Mouse (Mus musculus): ENCODE measurements around the gene Gm37240. TPM values are rescaled to one million over a fixed set of nuclear protein-coding genes. Genes with fewer than 3 reads are reported as not detected.

Gene Gm37240
- total RNA-seq, 1 experiment from 2014 or later = 10.8 TPM

DNA sequence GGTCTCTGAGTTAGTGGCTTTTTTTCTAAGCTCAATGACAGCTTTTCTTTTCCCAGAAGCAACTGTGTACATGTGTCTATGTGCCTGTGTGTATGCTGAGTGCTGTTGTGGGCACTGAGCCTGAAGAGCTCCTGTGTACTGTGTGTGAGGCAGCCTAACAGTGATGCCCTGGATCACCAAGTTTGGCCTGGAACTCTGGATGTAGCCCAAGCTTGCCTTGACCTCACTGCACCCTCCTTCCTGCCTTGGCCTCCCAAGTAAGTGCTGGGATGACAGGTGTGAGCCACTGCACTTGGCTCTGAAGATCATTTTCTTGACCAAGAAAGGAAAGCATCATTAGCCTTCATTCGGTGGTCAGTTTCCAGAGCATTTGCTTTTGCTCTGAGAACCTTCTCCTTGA lies 710.6 kb downstream of the Gm37240 start:
- DNase-seq = no peak

DNA sequence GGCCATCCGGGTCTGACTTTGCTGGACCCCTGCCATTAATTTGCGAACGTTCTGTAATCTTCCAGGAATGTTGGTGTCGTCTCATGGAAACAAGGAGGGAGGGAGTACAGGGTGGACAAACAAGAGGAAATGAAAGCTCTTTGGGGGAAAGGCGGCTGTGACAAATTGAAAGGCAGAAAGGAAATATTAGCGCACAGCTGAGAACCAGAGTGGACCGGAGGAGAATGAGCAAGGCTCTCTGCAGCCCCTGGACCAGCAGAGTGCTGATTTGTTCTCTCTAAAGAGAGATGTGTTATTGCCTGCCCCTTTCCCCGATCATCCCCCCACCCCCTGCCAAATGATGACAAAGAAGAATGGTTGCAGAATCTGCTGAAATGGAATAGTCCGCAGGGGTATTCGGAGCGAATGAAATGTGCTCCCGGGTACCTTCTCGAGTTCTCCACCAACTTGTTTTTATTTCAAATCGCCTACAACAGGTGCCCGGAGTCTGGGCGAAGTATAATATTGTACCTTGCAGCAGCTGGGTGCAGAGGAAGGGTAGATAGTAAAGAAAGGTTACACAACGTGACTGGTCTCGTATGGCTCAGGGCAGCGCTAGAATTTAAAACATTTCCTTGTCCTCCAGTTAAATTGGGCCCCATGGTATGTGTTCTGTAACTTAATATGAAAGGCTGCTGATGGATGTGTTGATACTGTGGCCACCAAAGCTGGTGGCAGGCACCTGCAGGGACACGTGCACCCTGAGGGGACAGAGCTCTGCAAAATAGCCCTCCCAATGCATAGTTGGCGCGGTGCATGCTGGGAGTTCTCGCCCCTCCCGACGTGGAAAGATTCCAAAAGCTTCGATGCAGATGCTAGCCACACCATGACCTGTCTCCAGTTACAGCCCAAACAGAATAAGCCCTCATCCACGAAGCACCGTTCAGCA lies 712.5 kb downstream of the Gm37240 start:
- DNase-seq = no peak

GRCm38 (mm10) chr3:85173441-85174071 lies 713.8 kb downstream of the Gm37240 start:
- no peak for DNase-seq

- no peak for DNase-seq
Observed at GRCm38 (mm10) chr3:85172532-85172931, 714.8 kb downstream of the Gm37240 start.

DNA sequence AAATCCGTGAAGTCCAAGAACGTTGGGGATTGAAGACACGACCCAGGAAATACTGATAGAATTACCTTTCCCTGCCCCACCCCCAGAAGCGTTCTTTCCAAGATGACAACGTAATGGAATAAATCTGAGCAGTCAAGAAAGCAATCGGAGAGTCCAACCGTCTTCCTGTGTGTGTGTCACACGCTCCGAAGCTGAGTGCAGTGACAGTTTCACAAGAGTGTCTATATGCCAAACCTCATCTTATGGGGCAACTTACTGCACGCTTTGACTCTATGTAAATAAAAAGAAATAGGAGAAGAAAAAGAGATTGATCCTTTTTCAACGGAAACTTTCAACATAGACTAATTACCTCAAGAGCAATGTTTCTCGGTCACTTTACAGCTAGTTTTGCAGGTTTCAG lies 715.2 kb downstream of the Gm37240 start:
- no peak for DNase-seq

DNA sequence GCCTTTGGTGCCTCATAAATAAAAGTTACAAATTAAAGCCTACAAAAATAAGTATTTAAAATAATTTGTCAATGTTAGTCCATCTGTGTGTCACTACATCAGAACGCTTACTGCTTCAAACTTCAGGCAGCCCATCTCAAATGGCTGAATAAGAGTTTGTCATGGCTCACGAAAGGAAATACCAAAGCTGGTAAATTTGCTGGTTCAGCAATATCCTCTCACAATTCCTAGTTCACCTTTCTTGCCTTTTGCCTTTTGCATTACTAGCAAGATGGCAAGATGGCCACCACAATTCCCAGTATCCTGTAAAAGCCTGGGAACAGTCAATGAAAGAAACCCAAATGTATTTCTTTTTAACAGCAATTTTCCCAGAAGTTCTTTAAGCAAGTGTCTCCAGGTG lies 718.5 kb downstream of the Gm37240 start:
- DNase-seq = no peak

DNA sequence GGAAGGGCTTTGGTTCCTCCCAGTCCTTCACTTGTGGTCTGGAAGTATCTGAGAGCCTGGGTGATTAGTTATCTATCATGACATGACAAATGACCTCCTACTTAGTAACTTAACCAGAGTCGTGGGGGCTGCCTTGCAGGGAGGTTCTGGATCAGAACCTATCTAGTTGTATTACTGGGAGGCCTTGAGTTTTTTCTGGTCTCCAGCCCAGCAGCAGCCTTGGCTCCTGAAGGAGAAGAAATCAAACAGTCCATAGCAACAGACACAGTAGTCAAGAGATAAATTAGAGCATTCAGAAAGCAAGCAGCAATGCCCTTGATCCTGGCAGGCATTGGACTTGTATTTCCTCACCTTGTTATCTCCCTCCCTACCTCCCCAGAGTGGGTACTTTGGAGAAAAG lies 722.4 kb downstream of the Gm37240 start:
- peak; percentile 7 for DNase-seq

GRCm38 (mm10) chr3:85163396-85163795 lies 723.9 kb downstream of the Gm37240 start:
- peak; percentile 5 for DNase-seq

DNA sequence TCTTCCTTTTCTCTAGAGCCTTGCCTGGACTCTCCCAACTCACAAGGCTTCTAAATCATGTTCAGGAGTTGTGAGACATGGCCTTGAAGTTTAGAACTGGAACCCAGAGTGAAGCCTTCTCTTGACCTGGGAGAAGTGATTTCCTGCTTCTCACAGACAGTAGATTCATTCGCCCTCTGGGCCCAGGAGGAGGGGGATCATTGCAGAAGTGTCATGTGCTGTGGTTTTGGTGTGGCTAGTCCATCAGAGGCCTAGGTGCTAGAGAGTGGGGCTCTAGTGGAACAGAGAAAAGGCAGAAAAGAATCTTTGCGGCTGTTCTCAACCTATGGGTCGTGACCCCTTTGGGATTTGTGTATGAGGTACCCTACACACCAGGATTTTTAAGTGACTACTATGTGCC lies 724.9 kb downstream of the Gm37240 start:
- DNase-seq = no peak

DNA sequence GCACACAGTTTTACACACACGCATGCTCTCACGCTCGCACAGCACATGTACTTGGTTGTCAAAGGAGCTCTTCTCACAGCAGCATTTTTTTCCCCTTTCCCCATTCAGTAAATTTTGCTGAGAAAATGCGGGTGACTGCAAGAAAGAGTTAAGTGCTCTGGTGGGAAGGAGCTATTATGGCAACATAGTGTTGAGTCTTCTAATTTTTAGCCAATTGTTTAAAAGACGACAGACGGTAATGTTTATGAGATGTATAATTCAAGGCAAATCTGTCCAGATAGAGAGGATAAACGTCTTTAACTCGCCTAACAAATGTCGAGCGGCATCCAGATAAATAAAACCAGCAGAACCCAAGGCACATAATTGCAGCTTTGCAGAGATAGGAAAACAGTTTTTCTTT lies 726.5 kb downstream of the Gm37240 start:
- DNase-seq = no peak

- DNase-seq = no peak
Observed at GRCm38 (mm10) chr3:85159631-85160030, 727.7 kb downstream of the Gm37240 start.

DNA sequence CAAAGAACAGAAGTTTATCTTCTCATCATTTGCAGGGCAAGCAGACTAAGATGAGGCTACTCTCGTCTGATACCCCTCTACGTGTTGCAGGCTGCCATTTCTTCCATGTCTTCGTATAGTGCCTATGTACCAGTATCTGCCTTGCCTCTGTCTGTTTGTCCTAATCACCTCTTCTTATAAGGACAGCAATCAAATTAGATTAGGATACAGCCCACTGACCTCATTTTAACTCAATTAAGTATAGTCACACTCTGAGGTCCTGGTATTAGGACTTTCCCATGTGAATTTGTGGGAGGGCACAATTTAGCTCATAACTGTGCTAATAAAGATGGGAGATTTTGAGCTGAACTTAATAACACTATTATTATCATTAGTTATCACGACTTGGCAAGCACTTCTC lies 738.5 kb downstream of the Gm37240 start:
- DNase-seq = no peak

GRCm38 (mm10) chr3:85148038-85148550 lies 739.2 kb downstream of the Gm37240 start:
- no peak for DNase-seq

DNA sequence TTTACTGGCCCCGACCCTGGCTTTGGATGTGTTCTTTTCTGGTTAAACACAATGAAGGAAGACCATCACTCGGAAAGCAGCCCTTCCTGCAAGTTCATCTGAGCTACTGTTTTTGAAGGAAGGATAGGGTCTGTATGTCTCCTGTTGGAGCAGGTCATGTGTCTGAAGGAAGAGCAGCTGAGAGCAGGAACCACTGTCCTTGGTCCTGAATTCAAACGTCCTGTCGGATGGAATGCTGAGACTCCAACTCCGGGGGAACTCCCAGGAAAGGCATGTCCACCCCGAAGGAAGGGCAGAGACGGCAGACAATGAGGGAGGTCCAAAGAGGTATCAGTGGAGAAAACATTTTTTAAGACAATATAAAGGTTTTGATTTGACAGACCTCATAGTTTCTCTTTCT lies 741.8 kb downstream of the Gm37240 start:
- peak; percentile 9 for DNase-seq

GRCm38 (mm10) chr3:85145076-85145475 lies 742.2 kb downstream of the Gm37240 start:
- DNase-seq = no peak

GRCm38 (mm10) chr3:85144425-85144824 lies 742.9 kb downstream of the Gm37240 start:
- DNase-seq = no peak

DNA sequence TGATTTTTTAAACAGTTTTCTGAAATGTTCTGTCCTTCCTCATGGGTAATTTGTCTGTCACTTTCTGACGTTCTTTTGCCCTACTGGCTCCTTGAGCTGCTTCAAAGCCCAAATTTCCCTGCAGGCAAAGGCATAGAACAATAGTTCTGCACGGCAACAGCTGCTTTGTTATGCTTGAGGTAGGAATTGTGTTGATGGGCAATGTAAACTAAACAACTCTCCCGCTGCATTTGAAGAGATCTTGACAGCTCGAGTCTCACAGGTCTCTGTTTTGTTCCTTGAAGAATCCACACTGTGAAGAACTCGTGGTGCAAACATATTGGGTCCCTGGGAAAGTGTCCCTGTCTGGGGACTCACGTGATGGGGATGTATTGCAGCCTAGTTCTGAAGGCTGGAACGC lies 746.8 kb downstream of the Gm37240 start:
- no peak for DNase-seq

GRCm38 (mm10) chr3:85138407-85138806 lies 748.9 kb downstream of the Gm37240 start:
- no peak for DNase-seq

DNA sequence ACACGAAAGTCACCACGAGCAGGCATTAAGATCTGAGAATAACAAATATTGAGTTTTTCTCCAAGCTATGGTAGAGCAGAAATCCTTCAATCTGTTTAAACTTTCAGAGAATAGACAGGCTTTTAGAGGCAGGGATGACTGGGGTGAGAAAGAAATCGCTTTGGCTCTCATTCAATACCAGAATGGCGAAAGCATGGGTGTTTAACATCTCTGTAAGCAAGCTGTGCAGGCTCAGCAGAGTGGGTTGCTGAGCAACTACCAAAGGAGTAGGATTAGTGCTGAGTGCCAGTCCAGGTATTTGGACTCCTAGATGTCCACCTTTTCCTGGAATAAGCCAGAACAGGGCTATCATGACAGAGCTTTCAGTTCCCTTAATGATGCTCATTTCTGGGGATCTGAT lies 753.8 kb downstream of the Gm37240 start:
- DNase-seq = no peak

DNA sequence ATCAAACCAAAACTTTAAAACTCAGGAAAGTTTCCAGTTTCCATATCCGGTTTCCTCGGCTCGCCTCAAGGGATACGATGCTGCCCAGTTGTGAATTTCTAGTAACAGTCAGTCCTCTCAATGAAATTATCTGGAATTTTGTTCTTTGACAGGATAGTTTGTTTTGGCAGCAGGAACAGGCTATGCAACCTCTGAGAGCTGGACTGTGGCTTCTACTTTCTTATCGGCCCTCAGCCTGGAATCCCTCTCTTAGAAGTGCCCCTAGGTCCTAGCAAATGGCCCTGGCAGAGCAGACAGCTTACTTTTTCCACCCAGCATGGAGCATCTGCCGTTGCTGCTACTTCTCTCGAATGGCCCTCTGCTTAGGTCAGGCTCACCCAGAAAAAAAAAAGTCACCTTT lies 755.4 kb downstream of the Gm37240 start:
- no peak for DNase-seq

DNA sequence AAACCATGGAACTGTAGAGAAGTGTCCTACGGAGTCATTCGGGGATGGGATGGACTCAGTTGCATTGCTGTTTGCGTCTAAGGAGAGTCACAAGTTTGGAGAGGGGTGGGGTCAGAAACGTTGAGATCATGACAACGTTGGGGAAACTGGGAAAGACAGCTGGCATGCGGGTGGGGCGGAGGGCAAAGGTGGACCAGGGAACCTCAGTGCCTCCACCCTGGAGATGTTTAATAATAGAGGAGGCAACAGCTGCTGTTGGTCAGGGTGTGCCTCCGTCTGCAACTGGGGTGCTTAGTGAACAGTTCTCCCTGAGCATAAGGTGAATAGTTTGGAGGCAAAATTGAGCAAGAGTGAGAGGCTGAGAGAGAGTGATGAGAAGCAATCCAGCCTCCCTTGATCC lies 758.8 kb downstream of the Gm37240 start:
- no peak for DNase-seq

- no peak for DNase-seq
Observed at GRCm38 (mm10) chr3:85126970-85127369, 760.3 kb downstream of the Gm37240 start.

DNA sequence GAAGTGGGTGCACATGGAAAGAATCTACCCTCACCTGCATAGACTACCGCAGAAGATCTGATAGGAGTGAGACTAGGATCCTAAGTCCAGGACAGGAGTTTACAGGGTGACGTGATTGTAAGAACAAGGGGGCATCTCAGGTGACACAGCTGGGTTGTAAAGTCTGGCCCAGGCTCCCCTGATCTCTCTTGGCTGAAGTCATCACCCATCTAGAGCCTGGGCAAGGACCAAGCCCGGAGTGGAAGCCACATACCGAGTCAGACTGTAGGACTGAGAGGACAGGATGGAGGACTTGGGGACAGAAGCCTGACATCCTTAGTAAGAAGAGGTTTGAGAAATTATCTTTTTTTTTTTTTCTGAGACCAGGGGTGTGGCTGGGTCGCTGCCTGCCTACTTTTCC lies 761.8 kb downstream of the Gm37240 start:
- DNase-seq = no peak

DNA sequence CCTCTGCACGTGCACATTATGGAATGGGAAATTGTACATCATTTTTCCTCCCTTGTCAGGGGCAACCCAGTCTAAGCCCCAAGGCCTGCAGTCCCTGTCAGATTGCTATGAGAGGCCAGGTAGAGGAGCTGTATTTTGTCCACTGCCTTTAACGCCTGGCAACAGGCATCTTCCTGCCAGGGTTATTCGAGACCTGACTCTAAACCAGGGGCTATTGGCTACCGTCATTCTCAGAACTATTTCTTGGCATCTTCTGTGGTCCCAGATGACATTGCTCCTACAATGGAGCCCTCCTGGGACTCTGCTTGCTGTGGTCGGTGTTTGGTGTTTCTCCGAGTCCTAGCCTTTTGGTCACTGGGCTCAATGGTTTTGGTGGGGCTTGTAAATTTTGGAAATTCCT lies 762.4 kb downstream of the Gm37240 start:
- no peak for DNase-seq

All from adrenal gland, postnatal 25 days (tissue).